Mouse (Mus musculus) liver, postnatal 0 days (tissue): ENCODE data around the gene Arid3b. TPM values are rescaled to one million over a fixed set of nuclear protein-coding genes. Genes with fewer than 3 reads are reported as not detected.
A peak's percentile ranks its signal among the peaks of the same experiment; 100 is the strongest.

ENCODE experiments used
- ATAC-seq: fragments of 200-750 bp; cut with Nextera tagmentation; 2 replicates; pipeline ENCODE4 v1.8.0; 2017; ENCODE audit warnings: mild to moderate bottlenecking, moderate library complexity
- DNase-seq: peaks from one replicate; pipeline ENCODE4 v3.0.0-alpha.2; 2016
- H3K27ac ChIP-seq: fragments of 300-500 bp; sonication (generic); 2 replicates; pipeline ENCODE4 v1.5.1; 2014; ENCODE audit warnings: antibody characterized with exemption, moderate library complexity, mild to moderate bottlenecking, low read depth
- H3K27me3 ChIP-seq: fragments of 300-500 bp; sonication (generic); 2 replicates; pipeline ENCODE4 v1.6.1; 2014; ENCODE audit warnings: low read length, control low read depth, mixed read lengths; ENCODE audit not compliant: insufficient read depth
- H3K36me3 ChIP-seq: fragments of 300-500 bp; sonication (generic); replicated peaks from 2 replicates; pipeline ENCODE4 v1.6.1; 2014; ENCODE audit warnings: mild to moderate bottlenecking, control low read depth, low read length, moderate library complexity, mixed read lengths; ENCODE audit not compliant: insufficient read depth
- H3K4me1 ChIP-seq: fragments of 300-500 bp; sonication (generic); 2 replicates; pipeline ENCODE4 v1.6.1; 2014; ENCODE audit warnings: antibody characterized with exemption, mild to moderate bottlenecking, control low read depth; ENCODE audit not compliant: insufficient read depth
- H3K4me2 ChIP-seq: fragments of 300-500 bp; sonication (generic); 2 replicates; pipeline ENCODE4 v1.6.1; 2014; ENCODE audit warnings: low read depth, mild to moderate bottlenecking, low read length, moderate library complexity, mixed read lengths
- H3K4me3 ChIP-seq: fragments of 300-500 bp; sonication (generic); 2 replicates; pipeline ENCODE4 v1.5.1; 2014; ENCODE audit warnings: low read depth, low read length
- H3K9ac ChIP-seq: fragments of 300-500 bp; sonication (generic); replicated peaks from 2 replicates; pipeline ENCODE4 v1.6.1; 2014; ENCODE audit warnings: mild to moderate bottlenecking, moderate library complexity
- H3K9me3 ChIP-seq: fragments of 300-500 bp; sonication (generic); 2 replicates; pipeline ENCODE4 v1.6.1; 2016; ENCODE audit warnings: mild to moderate bottlenecking, control low read depth, low read length, mixed read lengths
- CTCF ChIP-seq: sonication (generic); IDR thresholded peaks from 2 replicates; pipeline ENCODE4 v1.5.1; 2016; ENCODE audit warnings: antibody characterized with exemption, low read depth
- EP300 ChIP-seq: IDR thresholded peaks from 2 replicates; pipeline ENCODE4 v1.6.1; 2016; ENCODE audit warnings: antibody characterized with exemption, low read depth, mild to moderate bottlenecking
- WGBS: fragments of 180-500 bp; shearing (Covaris S2); extraction: QIAGEN DNeasy Blood & Tissue Kit; methylation state at CpG from one replicate; pipeline ENCODE4 v1.1.7; 2014; ENCODE audit not compliant: insufficient replicate concordance; 5-methylcytosine and 5-hydroxymethylcytosine counted together
- polyA plus RNA-seq: library from polyadenylated mRNA; unstranded; fragments of >200 nt; fragmentation: Nextera tagmentation; extraction: Ambion mirVana; gene quantifications from 2 replicates; pipeline ENCODE4 v1.2.1, GENCODE M21; 2015

Arid3b gene
- polyA plus RNA-seq, 1 experiment from 2014 or later: 4.7 TPM

- no peak for DNase-seq
These were observed 19.3 kb downstream of the Arid3b start for GRCm38 (mm10) chr9:57817220-57817667.

GRCm38 (mm10) chr9:57814866-57815265, 21.7 kb downstream of the Arid3b start:
- WGBS: 54% methylated on average over 3 of the region's 3 CpGs
- Histone ChIP-seq H3K36me3 (no peaks in the 10 kb centered on the region; the same call in 1 of the 2 replicates), H3K4me2 (no peak overlapping the region), H3K4me3 (no peak overlapping the region), H3K27me3 (no peaks in the 10 kb centered on the region), H3K27ac (no peak overlapping the region), H3K9me3 (no peaks in the 10 kb centered on the region), H3K4me1 (peaks cover 22% of the 10 kb centered on the region), H3K9ac (no peak overlapping the region)
- DNase-seq (no peak), ATAC-seq (no peak)
- no peak for TF ChIP-seq EP300
- TF ChIP-seq CTCF: no peak

More at GRCm38 (mm10) chr9:57817220-57817667, 19.3 kb downstream of the Arid3b start:
- no peaks in the 10 kb centered on the region for H3K36me3 ChIP-seq
- TF ChIP-seq EP300: no peak
- no peak for TF ChIP-seq CTCF
- no peaks in the 10 kb centered on the region for H3K27me3 ChIP-seq
- no peaks in the 10 kb centered on the region for H3K9me3 ChIP-seq
- H3K4me2 ChIP-seq: no peak overlapping the region
- peaks cover 27% of the 10 kb centered on the region for H3K4me1 ChIP-seq
- H3K9ac ChIP-seq: no peak overlapping the region
- H3K4me3 ChIP-seq: no peak overlapping the region
- WGBS: 47% methylated on average over 6 of the region's 6 CpGs
- no peak for ATAC-seq
- H3K27ac ChIP-seq: no peak overlapping the region

GRCm38 (mm10) chr9:57814014-57814413, 22.6 kb downstream of the Arid3b start:
- Histone ChIP-seq H3K4me2 (no peak overlapping the region), H3K4me1 (peaks cover 22% of the 10 kb centered on the region)
- TF ChIP-seq EP300 (no peak), CTCF (no peak)

GRCm38 (mm10) chr9:57811793-57812733, 24.5 kb downstream of the Arid3b start:
- Histone ChIP-seq H3K27ac (no peak overlapping the region), H3K4me1 (peaks cover 15% of the 10 kb centered on the region), H3K36me3 (peaks cover 4% of the 10 kb centered on the region), H3K4me3 (no peak overlapping the region), H3K9ac (no peak overlapping the region), H3K9me3 (no peaks in the 10 kb centered on the region), H3K27me3 (no peaks in the 10 kb centered on the region), H3K4me2 (no peak overlapping the region)
- ATAC-seq: no peak
- TF ChIP-seq CTCF (peak; percentile 21; the same call in 1 of the 2 replicates), EP300 (no peak)
- WGBS: 64% methylated on average over 8 of the region's 8 CpGs
- no peak for DNase-seq

More at GRCm38 (mm10) chr9:57814014-57814413, 22.6 kb downstream of the Arid3b start:
- DNase-seq: no peak
- Histone ChIP-seq H3K4me3 (no peak overlapping the region), H3K9ac (no peak overlapping the region), H3K27me3 (no peaks in the 10 kb centered on the region), H3K9me3 (no peaks in the 10 kb centered on the region), H3K36me3 (no peaks in the 10 kb centered on the region; the same call in 1 of the 2 replicates), H3K27ac (no peak overlapping the region; the same call in 1 of the 2 replicates)
- 77% methylated on average over 1 of the region's 1 CpGs for WGBS
- ATAC-seq: no peak

- H3K9ac ChIP-seq: no peak overlapping the region
- TF ChIP-seq EP300: no peak
- TF ChIP-seq CTCF: no peak
- H3K4me1 ChIP-seq: peaks cover 29% of the 10 kb centered on the region
- no peaks in the 10 kb centered on the region for H3K9me3 ChIP-seq
- no peak overlapping the region for H3K27ac ChIP-seq
- DNase-seq (no peak), ATAC-seq (no peak)
- no peaks in the 10 kb centered on the region for H3K27me3 ChIP-seq
- no peak overlapping the region for H3K4me2 ChIP-seq
- H3K4me3 ChIP-seq: no peak overlapping the region
- H3K36me3 ChIP-seq: peaks cover 6% of the 10 kb centered on the region
- 63% methylated on average over 3 of the region's 3 CpGs for WGBS
These were observed 25.9 kb downstream of the Arid3b start for GRCm38 (mm10) chr9:57810691-57811090.

- peaks cover 37% of the 10 kb centered on the region for H3K4me1 ChIP-seq
- DNase-seq (no peak), ATAC-seq (no peak)
- H3K27me3 ChIP-seq: no peaks in the 10 kb centered on the region
- whole genome bisulfite sequencing: 81% methylated on average over 5 of the region's 5 CpGs
- no peak overlapping the region for H3K4me2 ChIP-seq
- no peaks in the 10 kb centered on the region for H3K9me3 ChIP-seq
- no peak overlapping the region for H3K4me3 ChIP-seq
- H3K9ac ChIP-seq: no peak overlapping the region
- TF ChIP-seq CTCF: no peak
- no peak for TF ChIP-seq EP300
- peaks cover 8% of the 10 kb centered on the region for H3K36me3 ChIP-seq
- no peak overlapping the region for H3K27ac ChIP-seq
These were observed 27.8 kb downstream of the Arid3b start for GRCm38 (mm10) chr9:57808771-57809310.
